Mouse (Mus musculus) kidney, embryonic 14.5 days (tissue): Measurements from ENCODE around the gene Tmem39b. TPM values are rescaled to one million over a fixed set of nuclear protein-coding genes. Genes with fewer than 3 reads are reported as not detected.
"Not testable (repeated sequence)": the region's sequence is repeated elsewhere in the genome, so short reads cannot be mapped to it uniquely, and the experiment has no call there.

Experiments used
- ATAC-seq: fragments of 200-750 bp; cut with Nextera tagmentation; 2 replicates; pipeline ENCODE4 v1.8.0; 2017; ENCODE audit warnings: moderate number of reproducible peaks, mild to moderate bottlenecking, moderate TSS enrichment, moderate library complexity; ENCODE audit not compliant: low FRiP score, low TSS enrichment
- H3K27ac ChIP-seq: fragments of 300-500 bp; sonication (generic); 2 replicates; pipeline ENCODE4 v1.5.1; 2014; ENCODE audit warnings: low read depth, mild to moderate bottlenecking, low read length, moderate library complexity, mixed read lengths
- H3K27me3 ChIP-seq: fragments of 300-500 bp; sonication (generic); 2 replicates; pipeline ENCODE4 v1.6.1; 2014; ENCODE audit warnings: mild to moderate bottlenecking, low read length; ENCODE audit not compliant: control insufficient read depth, insufficient read depth
- H3K36me3 ChIP-seq: fragments of 300-500 bp; sonication (generic); 2 replicates; pipeline ENCODE4 v1.6.1; 2014; ENCODE audit warnings: low read length, mixed read lengths; ENCODE audit not compliant: control insufficient read depth, insufficient read depth
- H3K4me1 ChIP-seq: fragments of 300-500 bp; sonication (generic); 2 replicates; pipeline ENCODE4 v1.6.1; 2014; ENCODE audit warnings: low read length, mixed read lengths; ENCODE audit not compliant: control insufficient read depth, insufficient read depth
- H3K4me2 ChIP-seq: fragments of 300-500 bp; sonication (generic); replicated peaks from 2 replicates; pipeline ENCODE4 v1.6.1; 2014; ENCODE audit warnings: low read depth, mild to moderate bottlenecking, low read length
- H3K4me3 ChIP-seq: fragments of 300-500 bp; sonication (generic); 2 replicates; pipeline ENCODE4 v1.5.1; 2014; ENCODE audit warnings: mild to moderate bottlenecking, low read length
- H3K9ac ChIP-seq: fragments of 300-500 bp; sonication (generic); 2 replicates; pipeline ENCODE4 v1.6.1; 2014; ENCODE audit warnings: low read depth, mild to moderate bottlenecking, low read length, moderate library complexity
- H3K9me3 ChIP-seq: fragments of 300-500 bp; sonication (generic); 2 replicates; pipeline ENCODE4 v1.6.1; 2016; ENCODE audit warnings: low read length; ENCODE audit not compliant: control insufficient read depth
- WGBS: fragments of 180-500 bp; shearing (Covaris S2); extraction: QIAGEN DNeasy Blood & Tissue Kit; methylation state at CpG from one replicate; pipeline ENCODE4 v1.1.7; 2014; 5-methylcytosine and 5-hydroxymethylcytosine counted together
- polyA plus RNA-seq: library from polyadenylated mRNA; unstranded; fragments of >200 nt; fragmentation: Nextera tagmentation; extraction: Ambion mirVana; gene quantifications from 2 replicates; pipeline ENCODE4 v1.2.1, GENCODE M21; 2014

The Tmem39b gene
- polyA plus RNA-seq, 1 experiment from 2014 or later = 27.2 TPM

GRCm38 (mm10) chr4:129736173-129736572 lies 39.5 kb upstream of the Tmem39b start:
- Histone ChIP-seq H3K4me2 (no peak overlapping the region), H3K36me3 (peaks cover 3% of the 10 kb centered on the region; the same call in 1 of the 2 replicates), H3K27me3 (no peaks in the 10 kb centered on the region)

GRCm38 (mm10) chr4:129735485-129735884 lies 38.8 kb upstream of the Tmem39b start:
- not testable (repeated sequence) for H3K4me1 ChIP-seq, H3K4me3 ChIP-seq, H3K4me2 ChIP-seq, ATAC-seq, H3K27ac ChIP-seq, H3K36me3 ChIP-seq, H3K27me3 ChIP-seq, H3K9me3 ChIP-seq, H3K9ac ChIP-seq
- WGBS = 98% methylated on average over 3 of the region's 4 CpGs

More at GRCm38 (mm10) chr4:129736173-129736572, 39.5 kb upstream of the Tmem39b start:
- no peak for ATAC-seq
- Histone ChIP-seq H3K4me1 (peaks cover 10% of the 10 kb centered on the region; the same call in 1 of the 2 replicates), H3K27ac (no peak overlapping the region), H3K9ac (no peak overlapping the region), H3K4me3 (no peak overlapping the region), H3K9me3 (no peaks in the 10 kb centered on the region)
- WGBS = 78% methylated on average over 1 of the region's 1 CpGs

GRCm38 (mm10) chr4:129731423-129731822 lies 34.8 kb upstream of the Tmem39b start:
- H3K27ac ChIP-seq = no peak overlapping the region
- H3K9ac ChIP-seq = no peak overlapping the region
- no peak overlapping the region for H3K4me2 ChIP-seq
- no peaks in the 10 kb centered on the region for H3K27me3 ChIP-seq
- no peak overlapping the region for H3K4me3 ChIP-seq
- no peaks in the 10 kb centered on the region for H3K4me1 ChIP-seq
- peaks cover 42% of the 10 kb centered on the region for H3K36me3 ChIP-seq
- H3K9me3 ChIP-seq = no peaks in the 10 kb centered on the region
- 90% methylated on average over 5 of the region's 5 CpGs for WGBS
- no peak for ATAC-seq

GRCm38 (mm10) chr4:129716310-129716709 lies 19.7 kb upstream of the Tmem39b start:
- Histone ChIP-seq H3K27ac (no peak overlapping the region), H3K4me1 (no peaks in the 10 kb centered on the region), H3K4me3 (no peak overlapping the region), H3K27me3 (no peaks in the 10 kb centered on the region), H3K36me3 (peaks cover 83% of the 10 kb centered on the region), H3K4me2 (no peak overlapping the region), H3K9ac (no peak overlapping the region), H3K9me3 (no peaks in the 10 kb centered on the region)
- 88% methylated on average over 9 of the region's 9 CpGs for WGBS
- no peak for ATAC-seq

GRCm38 (mm10) chr4:129709486-129710129 lies 13.0 kb upstream of the Tmem39b start:
- Histone ChIP-seq H3K9me3 (no peaks in the 10 kb centered on the region), H3K4me2 (no peak overlapping the region), H3K9ac (no peak overlapping the region), H3K27ac (no peak overlapping the region), H3K4me3 (no peak overlapping the region), H3K36me3 (peaks cover 94% of the 10 kb centered on the region), H3K27me3 (no peaks in the 10 kb centered on the region), H3K4me1 (no peaks in the 10 kb centered on the region)
- ATAC-seq = no peak
- WGBS = 86% methylated on average over 8 of the region's 8 CpGs

- Histone ChIP-seq H3K9me3 (no peaks in the 10 kb centered on the region), H3K4me2 (no peak overlapping the region), H3K4me3 (no peak overlapping the region), H3K9ac (no peak overlapping the region), H3K27me3 (no peaks in the 10 kb centered on the region), H3K36me3 (peaks cover 86% of the 10 kb centered on the region), H3K4me1 (peaks cover 9% of the 10 kb centered on the region), H3K27ac (no peak overlapping the region)
- ATAC-seq = no peak
- 69% methylated on average over 3 of the region's 3 CpGs for WGBS
Measured at GRCm38 (mm10) chr4:129706750-129707149, 10.1 kb upstream of the Tmem39b start.

GRCm38 (mm10) chr4:129702454-129702853 lies 5.8 kb upstream of the Tmem39b start:
- ATAC-seq = peak; percentile 92
- no peak overlapping the region for H3K9ac ChIP-seq
- peaks cover 11% of the 10 kb centered on the region for H3K4me1 ChIP-seq
- no peaks in the 10 kb centered on the region for H3K9me3 ChIP-seq
- H3K4me3 ChIP-seq = no peak overlapping the region
- peaks cover 44% of the 10 kb centered on the region for H3K36me3 ChIP-seq
- no peaks in the 10 kb centered on the region for H3K27me3 ChIP-seq
- peak overlapping the region; percentile 67 for H3K27ac ChIP-seq
- 13% methylated on average over 11 of the region's 11 CpGs for WGBS
- no peak overlapping the region for H3K4me2 ChIP-seq

GRCm38 (mm10) chr4:129701503-129702377 lies 5.1 kb upstream of the Tmem39b start:
- Histone ChIP-seq H3K9ac (no peak overlapping the region), H3K4me2 (no peak overlapping the region), H3K9me3 (no peaks in the 10 kb centered on the region), H3K36me3 (peaks cover 38% of the 10 kb centered on the region), H3K27me3 (no peaks in the 10 kb centered on the region), H3K4me3 (no peak overlapping the region), H3K27ac (peak overlapping the region; percentile 67; the same call in 1 of the 2 replicates), H3K4me1 (peaks cover 14% of the 10 kb centered on the region)
- peak; percentile 34 for ATAC-seq
- WGBS = 48% methylated on average over 17 of the region's 17 CpGs

GRCm38 (mm10) chr4:129700661-129701060 lies 4.0 kb upstream of the Tmem39b start:
- H3K27ac ChIP-seq, ATAC-seq: not testable (repeated sequence)
- WGBS = 96% methylated on average over 6 of the region's 6 CpGs

More at GRCm38 (mm10) chr4:129700661-129701060, 4.0 kb upstream of the Tmem39b start:
- H3K4me3 ChIP-seq, H3K4me2 ChIP-seq, H3K9ac ChIP-seq, H3K9me3 ChIP-seq, H3K27me3 ChIP-seq: not testable (repeated sequence)
- Histone ChIP-seq H3K4me1 (peaks cover 16% of the 10 kb centered on the region), H3K36me3 (peaks cover 27% of the 10 kb centered on the region)
